Mouse (Mus musculus) left cerebral cortex, adult 2 months (tissue): ENCODE measurements at regions not wholly inside any gene's neighbourhood (a gene's known extent, or its start where the extent isn't known, plus 50 kb on each side); places are given as distances from the start of the nearest gene placed in this dataset.

Experiments used
- DNase-seq, 2 experiments: peaks; one replicate each; pipeline ENCODE4 v3.0.0; 2021 to 2022; ENCODE audit warnings: low spot score in 2 of 2, mixed read lengths in 1 of 2; ENCODE audit errors: extremely low spot score in 1 of 2
- H3K27ac ChIP-seq: fragments of 200-600 bp; 2 replicates; pipeline ENCODE4 v1.8.1; 2022
- H3K4me3 ChIP-seq: fragments of 200-600 bp; 2 replicates; pipeline ENCODE4 v1.8.1; 2022
- CTCF ChIP-seq: fragments of 200-600 bp; IDR thresholded peaks from 2 replicates; pipeline ENCODE4 v1.8.1; 2022; ENCODE audit warnings: antibody characterized with exemption, mild to moderate bottlenecking, moderate library complexity
- intact Hi-C: fragments of 180-260 bp; cut with DNase I; formaldehyde crosslinking; loops from one replicate; pipeline ENCODE4 v1.15.1; 2025

DNA sequence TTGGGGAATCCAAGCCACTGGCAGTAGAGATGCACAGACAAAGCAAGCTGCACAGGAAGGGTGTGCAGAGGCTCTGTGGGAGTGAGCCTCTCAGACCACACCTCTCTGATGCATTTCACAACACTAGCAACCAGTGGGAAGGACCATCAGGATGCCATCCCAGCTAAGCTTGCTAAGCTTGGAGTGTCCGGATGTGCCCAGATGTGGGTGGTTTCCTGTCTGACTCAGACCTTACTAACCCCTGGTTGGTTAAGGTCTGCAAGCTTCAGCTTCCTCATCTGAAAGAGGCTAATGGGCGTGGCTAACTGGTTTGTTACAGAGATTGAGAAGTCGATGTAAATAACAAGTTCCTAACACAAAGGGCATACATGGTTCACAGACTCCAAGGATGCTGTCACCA lies 186.6 kb upstream of the Ubl3 start:
- intact Hi-C loops = no loop called here
- H3K27ac ChIP-seq = no peak overlapping the region
- DNase-seq = no peak
- H3K4me3 ChIP-seq = no peak overlapping the region
- no peak for TF ChIP-seq CTCF

DNA sequence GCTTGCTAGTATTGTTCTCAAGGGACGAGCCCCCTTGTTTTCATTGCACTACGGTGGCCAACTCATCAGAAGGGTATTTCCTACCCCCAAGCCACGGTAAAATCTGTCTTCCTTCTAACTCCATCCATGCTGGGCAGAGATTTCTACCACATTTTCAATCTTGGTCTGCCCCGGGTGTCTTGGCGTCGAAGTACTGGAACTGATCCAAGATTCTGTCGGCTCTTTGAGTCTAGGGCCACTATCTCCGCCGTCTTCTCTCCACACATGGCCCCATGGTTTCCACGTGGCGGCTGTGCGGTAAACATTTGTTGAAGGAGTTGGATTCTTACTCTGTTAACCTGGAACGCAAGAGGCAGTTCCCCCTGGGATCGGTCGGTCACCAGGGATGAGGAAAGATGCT lies 177.0 kb upstream of the Ubl3 start:
- no peak overlapping the region for H3K4me3 ChIP-seq
- H3K27ac ChIP-seq = no peak overlapping the region
- intact Hi-C loops = no loop called here
- no peak for DNase-seq
- TF ChIP-seq CTCF = no peak

DNA sequence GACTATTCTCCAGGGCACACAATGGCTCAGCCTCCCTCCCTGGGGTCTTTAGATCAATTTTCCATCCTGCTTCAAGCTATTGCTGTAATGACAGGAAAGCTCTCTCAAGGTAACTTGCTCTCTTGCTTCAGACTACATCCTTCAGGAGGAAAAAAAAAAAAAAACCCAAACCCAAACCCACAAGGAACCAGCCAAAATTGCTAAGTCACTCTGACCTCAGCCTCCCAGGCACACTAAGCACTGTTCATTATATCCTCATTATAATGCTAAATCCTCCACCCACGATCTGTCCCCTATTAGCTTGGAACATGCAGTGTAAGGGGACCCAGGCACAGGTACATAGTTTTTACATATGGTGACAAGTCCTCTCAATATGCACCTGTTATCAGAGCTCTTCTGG lies 175.9 kb upstream of the Ubl3 start:
- TF ChIP-seq CTCF = no peak
- Histone ChIP-seq H3K4me3 (no peak overlapping the region), H3K27ac (no peak overlapping the region)
- intact Hi-C loops = no loop called here
- DNase-seq = no peak

DNA sequence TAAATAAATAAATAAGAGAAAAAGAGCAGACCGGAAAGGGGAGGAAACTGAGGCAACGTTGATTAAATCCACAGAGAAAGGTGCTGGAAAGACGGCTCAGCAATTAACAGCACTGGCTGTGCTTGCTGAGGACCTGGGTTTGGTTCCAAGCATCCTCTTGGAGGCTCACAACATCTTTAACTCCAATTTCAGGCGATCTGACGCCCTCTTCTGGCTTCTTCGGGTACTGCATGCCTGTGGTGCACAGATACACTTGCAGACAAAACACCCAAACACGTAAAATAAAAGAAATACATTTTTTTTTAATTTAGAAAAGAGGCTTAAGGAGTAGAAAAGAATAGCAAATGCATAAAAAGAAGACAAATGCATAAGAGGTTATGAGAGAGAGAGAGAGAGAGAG lies 173.9 kb upstream of the Ubl3 start:
- intact Hi-C loops = no loop called here
- TF ChIP-seq CTCF = peak; percentile 32
- DNase-seq = no peak
- no peak overlapping the region for H3K27ac ChIP-seq
- no peak overlapping the region for H3K4me3 ChIP-seq

DNA sequence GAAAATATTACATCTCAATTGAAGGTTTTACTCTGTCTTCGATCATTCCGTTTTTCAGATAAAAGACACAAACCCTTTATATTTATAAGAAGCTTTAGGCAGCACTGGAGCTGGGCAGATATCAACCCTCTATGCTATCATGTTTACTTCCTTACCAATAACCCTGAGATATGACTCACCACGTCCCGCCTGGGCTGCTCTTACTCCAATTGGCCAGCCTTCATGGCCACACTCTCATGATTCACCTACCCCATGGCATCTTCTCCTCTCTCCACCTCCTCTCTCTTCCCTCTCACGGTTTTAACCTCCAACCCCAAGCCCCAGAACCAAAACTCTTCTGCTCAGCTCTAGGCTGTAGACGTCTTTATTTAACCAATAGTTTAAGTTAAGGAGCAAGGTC lies 171.9 kb upstream of the Ubl3 start:
- DNase-seq = no peak
- Histone ChIP-seq H3K4me3 (no peak overlapping the region), H3K27ac (no peak overlapping the region)
- intact Hi-C loops = no loop called here
- no peak for TF ChIP-seq CTCF

DNA sequence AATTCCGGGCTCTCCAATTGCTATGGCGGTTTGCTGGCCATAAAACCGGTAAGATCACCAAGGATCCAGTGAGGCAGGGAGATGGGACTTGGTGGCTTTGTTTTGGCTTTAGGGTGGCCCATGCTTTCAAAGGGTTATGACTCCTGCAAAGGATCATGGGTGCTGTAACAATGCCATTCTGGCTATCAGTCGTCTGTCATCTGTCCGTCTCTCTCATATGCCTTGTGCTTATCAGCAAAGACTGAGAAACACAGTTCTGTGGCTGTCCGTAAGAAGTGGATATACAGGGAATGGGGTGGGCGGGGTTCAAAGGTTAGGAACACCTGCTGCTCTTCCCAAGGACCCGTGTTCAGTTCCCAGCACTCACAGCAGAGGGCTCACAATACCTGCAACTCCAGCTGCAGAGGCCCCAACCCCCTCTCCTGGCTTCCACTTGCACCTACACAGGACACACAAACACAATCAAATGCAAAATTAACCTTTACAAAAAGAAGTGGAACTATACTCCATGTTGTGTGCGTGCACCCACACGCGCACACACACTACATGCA lies 171.2 kb upstream of the Ubl3 start:
- Histone ChIP-seq H3K27ac (no peak overlapping the region), H3K4me3 (no peak overlapping the region)
- TF ChIP-seq CTCF = no peak
- intact Hi-C loops = no loop called here
- DNase-seq = no peak

DNA sequence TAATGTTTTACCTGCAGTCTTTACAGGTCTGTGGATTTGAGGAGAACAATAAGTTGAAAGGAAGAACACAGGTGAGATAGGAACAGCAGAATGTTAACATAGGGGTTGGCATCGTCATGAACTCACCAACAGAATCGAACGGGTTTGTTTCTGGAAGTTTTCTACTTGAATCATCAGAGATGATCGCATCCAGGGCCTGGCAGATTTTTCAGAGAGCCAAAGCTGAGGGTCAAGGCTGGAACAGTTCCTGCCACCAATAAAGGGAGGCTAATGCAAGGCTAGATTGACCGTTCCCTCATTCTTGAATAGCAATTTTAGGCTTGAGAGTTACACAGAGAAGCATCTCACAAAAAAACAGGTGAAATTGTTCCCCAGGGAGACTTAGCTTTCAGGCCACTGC lies 168.0 kb upstream of the Ubl3 start:
- Histone ChIP-seq H3K27ac (no peak overlapping the region), H3K4me3 (no peak overlapping the region)
- DNase-seq = no peak
- no peak for TF ChIP-seq CTCF
- intact Hi-C loops = no loop called here

DNA sequence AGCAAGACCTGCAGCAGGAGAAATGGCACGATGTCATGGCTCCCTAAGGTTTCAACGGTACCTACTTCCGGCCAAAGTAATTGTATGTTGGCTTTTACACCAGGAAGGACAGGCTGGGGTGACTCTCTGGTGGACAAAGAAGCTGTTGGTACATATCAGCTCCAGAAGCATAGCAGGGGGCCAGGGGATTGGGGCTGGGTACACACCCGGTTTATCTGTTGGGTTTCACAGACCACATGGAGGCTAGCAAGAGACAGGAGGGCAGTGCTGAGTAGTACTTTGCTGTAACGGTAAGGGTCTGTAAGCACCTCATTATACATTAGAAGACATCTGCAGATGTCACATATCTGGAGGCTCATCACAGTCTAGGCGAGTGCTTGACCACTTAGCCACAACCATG lies 164.0 kb upstream of the Ubl3 start:
- intact Hi-C loops = no loop called here
- no peak for TF ChIP-seq CTCF
- H3K4me3 ChIP-seq = no peak overlapping the region
- DNase-seq = no peak
- H3K27ac ChIP-seq = no peak overlapping the region

DNA sequence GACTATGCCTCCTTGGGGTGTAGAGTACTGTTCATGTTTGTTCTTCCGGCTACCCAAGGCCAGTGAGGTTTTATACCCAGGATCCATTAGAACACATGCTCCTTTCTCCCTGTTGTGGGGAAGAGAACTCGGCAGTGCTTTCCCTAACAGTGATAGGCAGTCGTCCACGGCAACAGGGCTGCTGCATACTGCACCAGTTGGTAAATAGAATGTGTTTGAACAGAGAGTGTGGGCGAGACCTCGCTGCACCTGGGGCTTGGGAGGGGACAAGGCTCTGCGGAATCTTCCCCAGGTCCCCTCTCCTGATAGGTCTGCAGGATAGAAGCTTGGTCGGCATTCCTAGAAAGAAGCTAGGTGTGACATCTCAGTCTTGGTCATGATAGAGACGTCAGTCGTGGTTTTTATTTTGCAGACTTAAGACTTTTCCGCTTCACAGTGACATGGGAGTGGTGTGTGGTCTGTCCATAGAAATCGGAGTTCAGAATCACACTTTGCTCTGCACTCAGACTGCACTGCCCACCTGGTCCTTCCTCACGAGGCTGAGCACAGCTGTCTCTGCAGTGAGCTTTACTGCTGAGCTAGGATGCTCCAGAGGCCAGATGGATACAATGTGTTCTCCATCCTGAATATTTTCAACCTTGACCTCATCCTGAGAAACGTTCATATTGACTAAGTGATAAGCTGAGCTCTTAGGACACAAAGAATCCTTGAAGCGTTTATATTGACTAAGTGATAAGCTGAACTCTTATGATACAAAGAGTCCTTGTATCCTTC lies 162.8 kb upstream of the Ubl3 start:
- no peak for DNase-seq
- TF ChIP-seq CTCF = no peak
- Histone ChIP-seq H3K27ac (no peak overlapping the region), H3K4me3 (no peak overlapping the region)
- intact Hi-C loops = no loop called here

DNA sequence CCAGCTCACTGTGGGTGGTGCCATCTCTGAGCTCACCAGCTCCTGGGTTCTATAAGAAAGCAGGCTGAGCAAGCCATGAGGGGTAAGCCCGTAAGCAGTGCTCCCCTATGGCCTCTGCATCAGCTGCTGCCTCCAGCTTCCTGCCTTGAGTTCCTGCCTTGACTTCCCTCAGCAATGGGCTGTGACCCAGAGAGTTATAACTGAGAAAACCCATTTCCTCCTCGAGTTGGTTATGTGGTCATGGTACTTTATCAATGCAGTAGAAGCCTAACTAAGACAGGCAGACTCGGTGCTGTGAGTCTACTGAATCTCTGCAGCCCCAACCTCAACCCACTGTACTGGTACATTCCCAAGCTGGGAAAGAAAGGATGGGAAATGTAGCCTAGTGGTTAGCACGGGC lies 162.2 kb upstream of the Ubl3 start:
- DNase-seq = no peak
- intact Hi-C loops = no loop called here
- no peak overlapping the region for H3K4me3 ChIP-seq
- H3K27ac ChIP-seq = no peak overlapping the region
- no peak for TF ChIP-seq CTCF

DNA sequence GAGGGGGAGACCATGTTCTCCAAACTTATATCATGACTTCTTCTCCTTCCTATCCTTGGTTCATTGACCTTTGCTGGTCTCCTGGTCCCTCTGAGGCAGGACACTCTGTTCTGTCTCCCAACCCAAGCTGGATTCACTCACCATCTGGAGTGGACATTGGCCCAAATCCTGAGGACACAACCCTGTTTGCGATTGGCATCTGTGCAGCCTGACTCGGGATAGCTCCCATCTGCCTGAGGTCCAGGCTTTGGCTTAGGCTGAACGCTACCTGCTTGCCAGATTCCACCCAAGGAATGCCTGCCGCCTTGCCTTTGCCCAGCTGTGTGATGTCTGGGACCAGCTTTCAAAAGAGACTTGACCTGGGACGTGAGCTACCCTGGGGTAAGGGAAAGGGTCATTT lies 161.2 kb upstream of the Ubl3 start:
- intact Hi-C loops = no loop called here
- no peak overlapping the region for H3K4me3 ChIP-seq
- no peak for TF ChIP-seq CTCF
- no peak for DNase-seq
- no peak overlapping the region for H3K27ac ChIP-seq

DNA sequence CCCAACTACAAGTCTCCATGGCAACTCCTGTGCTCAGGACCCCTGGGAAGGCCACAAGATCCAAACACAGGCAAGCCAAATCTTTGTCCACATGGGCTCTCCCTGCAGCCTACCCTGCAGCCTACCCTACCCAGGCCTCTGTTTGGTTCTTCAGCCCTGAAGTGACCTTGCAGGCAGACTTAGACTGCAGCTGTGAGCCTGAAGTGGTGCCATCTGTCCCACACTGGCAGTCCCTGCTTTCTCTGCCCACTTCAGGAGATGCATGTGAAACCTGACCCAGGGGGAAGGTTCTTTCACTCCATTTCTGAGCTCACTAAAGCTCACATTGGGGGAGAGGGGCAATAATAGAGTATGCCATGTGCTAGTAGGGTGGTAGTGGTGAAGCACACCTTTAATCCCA lies 160.4 kb upstream of the Ubl3 start:
- Histone ChIP-seq H3K27ac (no peak overlapping the region), H3K4me3 (no peak overlapping the region)
- TF ChIP-seq CTCF = no peak
- no peak for DNase-seq
- intact Hi-C loops = no loop called here

DNA sequence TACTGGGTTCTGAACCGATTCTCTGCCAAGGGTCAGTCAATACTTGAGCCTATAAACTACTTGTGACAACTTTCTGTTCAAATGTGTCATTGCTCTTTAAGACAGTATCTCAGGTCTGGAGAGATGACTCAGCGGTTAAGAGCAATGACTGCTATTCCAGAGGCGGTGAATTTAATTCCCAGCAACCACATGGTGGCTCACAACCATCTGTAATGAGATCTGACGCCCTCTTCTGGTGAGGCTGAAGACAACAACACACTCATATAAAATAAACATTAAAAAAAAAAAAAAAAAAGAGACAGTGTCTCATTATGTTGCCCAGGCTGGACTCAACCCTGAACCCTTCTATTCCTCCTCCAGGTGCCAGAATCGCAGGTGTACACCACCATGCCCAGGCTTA lies 159.0 kb upstream of the Ubl3 start:
- TF ChIP-seq CTCF = no peak; the same call in 1 of the 2 replicates
- no peak overlapping the region for H3K27ac ChIP-seq
- no peak overlapping the region for H3K4me3 ChIP-seq

More for the DNA sequence above, 159.0 kb upstream of the Ubl3 start:
- intact Hi-C loops = no loop called here
- no peak for DNase-seq
